Mouse (Mus musculus) liver, embryonic 14.5 days (tissue): ENCODE data around the gene Phlda3.

ENCODE experiments used
- CTCF ChIP-seq: IDR thresholded peaks from 2 replicates; pipeline ENCODE4 v1.5.1; 2016; ENCODE audit warnings: antibody characterized with exemption, low read depth, control low read depth
- EP300 ChIP-seq: IDR thresholded peaks from 2 replicates; pipeline ENCODE4 v1.6.1; 2016; ENCODE audit warnings: antibody characterized with exemption, low read depth

DNA sequence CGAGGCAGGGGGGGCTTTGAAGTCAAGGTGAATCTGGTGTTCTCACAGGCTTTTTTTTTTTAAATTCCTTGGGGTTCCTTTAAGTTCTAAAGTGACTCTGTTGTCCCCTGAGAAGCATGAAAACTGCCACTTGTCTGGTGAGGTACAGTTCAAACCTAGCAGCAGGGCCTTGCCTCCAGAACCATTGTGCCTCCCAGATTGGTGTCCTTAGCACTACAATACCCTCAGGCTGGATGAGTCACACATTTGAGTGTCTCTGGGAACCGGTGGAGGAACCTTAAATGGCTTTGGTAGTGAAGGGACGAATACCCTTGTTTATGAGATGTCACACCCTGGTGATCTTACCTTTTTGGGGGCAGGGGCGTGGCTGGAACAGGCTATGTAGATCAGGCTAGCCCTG lies 41.8 kb upstream of the Phlda3 start:
- TF ChIP-seq CTCF (no peak), EP300 (no peak)
